In the genomic region with DNA sequence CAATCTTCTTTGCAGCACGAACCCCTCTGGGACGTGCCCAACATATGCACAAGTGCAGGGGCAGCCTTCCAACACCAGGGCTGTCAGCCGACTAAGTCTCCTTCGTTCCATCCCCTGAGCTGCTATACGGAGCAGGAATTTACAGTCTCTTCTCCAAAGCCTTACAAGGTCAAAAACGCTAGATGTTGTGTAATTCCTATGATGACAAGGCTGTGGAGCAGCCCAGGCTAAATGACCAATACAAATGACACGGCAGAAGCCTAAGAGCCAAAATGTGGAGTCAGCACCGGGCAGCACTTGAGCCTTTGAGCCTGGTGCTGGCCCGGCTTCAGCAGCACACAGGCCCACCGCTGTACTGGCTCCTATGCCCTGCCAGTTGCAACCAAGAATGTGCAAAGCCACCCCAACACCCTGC, we compare ENCODE assay signal across 8 mouse cellular contexts. TPM values are rescaled to one million over a fixed set of nuclear protein-coding genes. Genes with fewer than 3 reads are reported as not detected.
A peak's percentile ranks its signal among the peaks of the same experiment; 100 is the strongest.
DNase-seq lines count a peak whose midpoint lies in the region; ATAC-seq and TF ChIP-seq lines count a peak whose summit lies in the region.

No protein-coding gene starts in this region.

- H3K9me3 ChIP-seq in neural tube, embryonic 15.5 days (replicated peaks), result no peaks in the 10 kb centered on the region

- no peaks in the 10 kb centered on the region for H3K27me3 ChIP-seq in neural tube, embryonic 15.5 days (replicated peaks)

- no peak for TF ChIP-seq CTCF in gastrocnemius, adult 2 months (IDR thresholded peaks at IDR 0.05)

- H3K4me2 ChIP-seq in neural tube, embryonic 15.5 days, result no peak overlapping the region

- H3K4me3 ChIP-seq in gastrocnemius, adult 2 months, result peak overlapping the region; percentile 17
- H3K4me3 ChIP-seq in neural tube, embryonic 15.5 days (replicated peaks), result no peak overlapping the region

- peak overlapping the region; percentile 85 for H3K27ac ChIP-seq in gastrocnemius, adult 2 months
- peak overlapping the region; percentile 56 for H3K27ac ChIP-seq in neural tube, embryonic 15.5 days (replicated peaks)

- H3K4me1 ChIP-seq in neural tube, embryonic 15.5 days, result peaks cover 19% of the 10 kb centered on the region

- peak; percentile 29 to 46 for DNase-seq in cerebellum, adult 18-20 months
- no peak for DNase-seq in cerebellum, adult 9-10 months
- peak; percentile 13 for DNase-seq in 416B (ENCODE audit: low read depth)
- DNase-seq in gastrocnemius, adult 2 months, result peak; percentile 63
- DNase-seq in kidney, adult 9 months, result peak; percentile 70
- no peak for DNase-seq in ovary, postnatal 10 days (ENCODE audit: low spot score)
- DNase-seq in right cerebral cortex, adult 18-20 months, result no peak

- intact Hi-C loops in gastrocnemius, adult 2 months (cut with DNase I), result loop anchor here (5.0 kb wide), 1 partner anchor 34 kb away; the partner anchor contains the start of gene Sorbs1

- ATAC-seq in neural tube, embryonic 15.5 days (ENCODE audit: low FRiP score), result peak; percentile 28; the same call in 1 of the 2 replicates

- H3K36me3 ChIP-seq in neural tube, embryonic 15.5 days, result no peaks in the 10 kb centered on the region

- 59% methylated on average over 10 of the region's 10 CpGs for WGBS in neural tube, embryonic 15.5 days

- H3K9ac ChIP-seq in neural tube, embryonic 15.5 days (replicated peaks), result no peak overlapping the region

RNA-seq across cellular contexts. Expression of gene Sorbs1, which starts 35.4 kb away (rescaled TPM):
- 100 to 1,000 TPM; 158 to 227 TPM for total RNA-seq in gastrocnemius, adult 2 months (2021)
- polyA plus RNA-seq in neural tube, embryonic 15.5 days (2015; fragmentation: Nextera tagmentation; extraction: Ambion mirVana), result 94.7 and 103 TPM in 2 replicates

Comparison
In these comparisons a context has a peak if more than half of its experiments do, and no peak if none do; other contexts are left out.
1. DNase-seq: peak in cerebellum, adult 18-20 months (2 of 2), 416B (single experiment), gastrocnemius, adult 2 months (single experiment) and kidney, adult 9 months (single experiment); none in cerebellum, adult 9-10 months (single experiment), ovary, postnatal 10 days (single experiment) and right cerebral cortex, adult 18-20 months (single experiment).